Mouse (Mus musculus): Measurements from ENCODE around the gene Pros1. TPM values are rescaled to one million over a fixed set of nuclear protein-coding genes. Genes with fewer than 3 reads are reported as not detected.
A peak's percentile ranks its signal among the peaks of the same experiment; 100 is the strongest.

The Pros1 gene
- polyA plus RNA-seq, 1 experiment from 2014 or later: 13.9 TPM

DNA sequence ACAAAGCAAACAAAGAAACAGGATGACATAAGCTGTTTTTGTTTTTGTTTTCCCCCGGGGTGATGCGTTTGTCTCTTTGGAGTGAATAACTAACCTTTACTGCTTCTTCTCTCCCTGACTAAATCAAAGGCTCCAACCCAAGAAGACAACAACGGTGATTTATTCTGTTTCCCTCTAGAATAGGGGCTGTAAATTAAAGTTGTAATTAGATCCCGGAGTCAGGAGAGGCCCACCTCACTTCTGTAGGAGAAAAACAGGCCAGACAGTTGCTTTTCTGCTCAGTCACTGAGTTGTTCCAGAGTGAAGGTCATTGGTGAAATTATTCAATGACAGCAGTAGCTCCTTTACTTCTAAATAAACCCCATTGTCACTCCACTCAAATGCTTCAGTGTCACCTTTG is 19.1 kb downstream of the Pros1 start:
- Histone ChIP-seq H3K9ac (replicated peaks) (no peak overlapping the region), H3K4me3 (replicated peaks) (no peak overlapping the region), H3K4me2 (no peak overlapping the region), H3K36me3 (no peaks in the 10 kb centered on the region), H3K27ac (replicated peaks) (0 out of 2 replicates have a peak overlapping the region, but pooled peaks have one; percentile 41), H3K4me1 (peaks cover 5% of the 10 kb centered on the region; the same call in 1 of the 2 replicates), H3K27me3 (replicated peaks) (no peaks in the 10 kb centered on the region), H3K9me3 (replicated peaks) (no peaks in the 10 kb centered on the region)
- peak; percentile 53; the same call in 1 of the 2 replicates for ATAC-seq (ENCODE audit: low FRiP score)
- 4% methylated on average over 4 of the region's 4 CpGs for WGBS

DNA sequence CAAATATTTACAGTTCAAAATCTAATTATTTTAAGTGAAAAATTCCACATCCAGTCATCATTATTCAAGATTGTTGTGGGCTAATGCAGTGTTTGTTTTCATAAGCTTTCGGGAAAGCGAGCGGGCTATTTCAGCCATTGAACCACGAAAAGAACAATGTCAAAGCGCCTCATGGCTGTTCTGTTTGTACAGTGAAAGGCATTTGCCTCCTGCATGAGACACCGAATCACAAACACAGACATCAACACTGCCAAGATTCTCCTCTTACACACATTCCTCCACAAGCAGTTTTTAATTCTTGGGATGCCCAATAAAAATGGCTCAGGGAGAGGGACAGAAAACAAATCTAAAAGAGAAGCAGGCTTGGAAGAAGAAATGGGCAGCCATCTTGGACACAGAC is 20.0 kb downstream of the Pros1 start:
- Histone ChIP-seq H3K27me3 (replicated peaks) (no peaks in the 10 kb centered on the region), H3K9me3 (replicated peaks) (no peaks in the 10 kb centered on the region), H3K27ac (replicated peaks) (no peak overlapping the region), H3K4me2 (no peak overlapping the region), H3K4me1 (peaks cover 5% of the 10 kb centered on the region; the same call in 1 of the 2 replicates), H3K9ac (replicated peaks) (no peak overlapping the region), H3K36me3 (no peaks in the 10 kb centered on the region), H3K4me3 (replicated peaks) (no peak overlapping the region)
- WGBS: 71% methylated on average over 6 of the region's 6 CpGs
- ATAC-seq (ENCODE audit: low FRiP score): no peak

DNA sequence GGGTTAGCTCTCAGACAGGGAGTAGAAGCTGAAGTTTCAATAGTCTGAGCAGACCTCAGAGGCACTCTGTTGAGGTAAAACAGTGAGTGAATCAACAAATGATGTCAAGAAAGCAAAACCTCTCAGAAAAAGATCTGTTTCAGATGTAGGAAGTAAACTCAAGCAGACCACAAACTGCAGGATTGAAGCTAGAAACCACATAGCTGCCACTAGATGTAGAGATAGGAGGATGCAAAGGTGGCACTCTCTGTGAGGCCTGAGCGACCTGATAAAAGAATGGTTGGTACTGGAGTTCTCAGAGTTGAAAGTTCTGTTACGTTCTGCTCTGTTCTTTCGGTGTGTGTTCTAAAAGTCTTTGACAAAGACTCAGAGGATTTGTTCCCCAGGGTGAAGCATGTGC is 41.7 kb downstream of the Pros1 start:
- no peaks in the 10 kb centered on the region for H3K9me3 ChIP-seq (replicated peaks)
- no peak overlapping the region for H3K4me2 ChIP-seq
- H3K4me3 ChIP-seq (replicated peaks): no peak overlapping the region
- H3K36me3 ChIP-seq: no peaks in the 10 kb centered on the region
- H3K27me3 ChIP-seq (replicated peaks): no peaks in the 10 kb centered on the region
- H3K27ac ChIP-seq (replicated peaks): no peak overlapping the region
- no peak overlapping the region for H3K9ac ChIP-seq (replicated peaks)
- WGBS: 94% methylated on average over 3 of the region's 3 CpGs
- no peak for ATAC-seq (ENCODE audit: low FRiP score)
- H3K4me1 ChIP-seq: no peaks in the 10 kb centered on the region

DNA sequence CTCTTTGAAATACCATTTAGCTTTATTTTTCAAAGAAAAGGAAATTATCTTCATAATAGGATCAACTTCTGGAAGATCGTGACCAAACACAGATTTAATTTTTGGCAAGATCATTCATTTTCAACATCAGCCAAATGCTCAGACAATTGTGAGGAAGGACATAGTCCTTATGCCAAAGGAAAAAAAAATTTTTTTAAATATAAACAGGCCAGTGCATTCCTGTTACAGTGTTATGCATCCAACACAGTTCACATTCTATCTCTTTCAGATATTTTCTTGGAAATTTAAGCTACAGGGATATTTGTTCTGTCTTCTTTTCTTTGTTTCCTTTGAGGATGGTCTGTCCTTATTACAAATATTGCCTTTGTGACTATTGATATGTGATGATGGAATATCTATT is 57.3 kb downstream of the Pros1 start:
- H3K27ac ChIP-seq (replicated peaks): no peak overlapping the region
- H3K36me3 ChIP-seq: no peaks in the 10 kb centered on the region
- ATAC-seq (ENCODE audit: low FRiP score): no peak
- H3K4me2 ChIP-seq: no peak overlapping the region
- H3K9ac ChIP-seq (replicated peaks): no peak overlapping the region
- no peak overlapping the region for H3K4me3 ChIP-seq (replicated peaks)
- H3K9me3 ChIP-seq (replicated peaks): no peaks in the 10 kb centered on the region
- H3K27me3 ChIP-seq (replicated peaks): no peaks in the 10 kb centered on the region
- 92% methylated on average over 1 of the region's 1 CpGs for WGBS
- no peaks in the 10 kb centered on the region for H3K4me1 ChIP-seq

DNA sequence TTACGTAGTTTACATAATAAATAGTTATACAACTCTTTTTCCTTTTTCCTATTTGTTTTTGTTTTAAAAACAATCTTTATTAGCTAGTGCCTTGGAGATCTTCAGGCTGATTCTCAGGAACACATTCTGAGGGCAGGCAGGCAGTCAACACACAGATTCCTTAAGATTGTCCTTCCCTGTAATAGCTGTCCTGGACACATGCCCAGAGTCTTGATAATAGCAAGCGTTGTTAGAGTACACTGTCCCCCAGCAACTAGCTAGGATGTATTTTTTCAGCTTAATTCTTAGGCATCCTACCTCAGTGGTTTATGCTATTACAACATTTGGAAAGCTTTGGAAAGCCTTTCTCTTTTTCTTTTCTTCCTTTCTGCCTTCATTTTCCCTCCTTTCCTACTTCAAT is 58.1 kb downstream of the Pros1 start:
- no peaks in the 10 kb centered on the region for H3K27me3 ChIP-seq (replicated peaks)
- no peak for ATAC-seq (ENCODE audit: low FRiP score)
- 78% methylated on average over 2 of the region's 2 CpGs for WGBS

DNA sequence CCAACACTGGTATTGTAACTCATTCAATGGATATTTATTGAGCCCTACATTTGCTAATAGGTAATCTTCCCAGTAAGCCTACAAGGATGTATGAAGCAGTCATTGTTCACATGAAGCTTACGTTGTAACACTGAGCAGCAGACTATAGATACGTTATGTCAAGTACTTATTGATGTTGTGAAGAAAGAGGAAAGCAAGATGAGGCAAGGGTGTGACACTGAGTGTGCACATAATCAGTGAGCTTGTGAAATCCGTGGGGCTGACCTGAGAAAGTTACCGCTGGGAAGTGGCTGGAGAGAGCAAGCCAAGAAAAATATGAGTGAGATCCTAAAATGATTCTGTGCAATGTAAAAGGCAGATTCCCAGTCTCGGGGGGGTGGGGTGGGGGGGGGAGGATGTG is 61.4 kb downstream of the Pros1 start:
- no peaks in the 10 kb centered on the region for H3K27me3 ChIP-seq (replicated peaks)
- no peak overlapping the region for H3K4me3 ChIP-seq (replicated peaks)
- H3K4me2 ChIP-seq: no peak overlapping the region
- WGBS: 84% methylated on average over 5 of the region's 5 CpGs
- no peaks in the 10 kb centered on the region for H3K9me3 ChIP-seq (replicated peaks)
- ATAC-seq (ENCODE audit: low FRiP score): no peak
- H3K27ac ChIP-seq (replicated peaks): no peak overlapping the region
- H3K9ac ChIP-seq (replicated peaks): no peak overlapping the region
- no peaks in the 10 kb centered on the region for H3K36me3 ChIP-seq
- H3K4me1 ChIP-seq: no peaks in the 10 kb centered on the region

More for the DNA sequence above, 58.1 kb downstream of the Pros1 start:
- Histone ChIP-seq H3K27ac (replicated peaks) (no peak overlapping the region), H3K9me3 (replicated peaks) (no peaks in the 10 kb centered on the region), H3K9ac (replicated peaks) (no peak overlapping the region), H3K4me3 (replicated peaks) (no peak overlapping the region), H3K4me1 (no peaks in the 10 kb centered on the region), H3K4me2 (no peak overlapping the region), H3K36me3 (no peaks in the 10 kb centered on the region)

DNA sequence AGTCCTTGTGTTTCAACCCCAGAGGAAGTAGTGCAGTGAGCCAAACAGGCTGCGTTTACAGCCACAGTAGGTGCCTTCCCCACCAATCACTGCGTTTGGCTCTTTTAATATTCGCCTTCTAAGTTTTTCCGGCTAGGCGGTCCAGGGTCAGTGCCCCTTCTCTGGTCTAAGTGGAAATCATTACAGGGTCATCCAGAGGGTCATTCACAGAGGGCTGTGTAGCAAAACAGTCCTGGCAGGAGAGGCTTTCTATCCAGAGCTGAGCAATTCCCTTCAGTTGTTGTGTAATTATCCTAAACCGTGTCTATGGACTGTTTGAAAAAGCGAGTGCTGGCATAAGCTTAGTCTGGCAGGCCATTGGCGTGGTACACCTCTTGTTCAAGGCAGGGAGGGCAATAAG is 68.1 kb downstream of the Pros1 start:
- Histone ChIP-seq H3K4me1 (no peaks in the 10 kb centered on the region), H3K36me3 (no peaks in the 10 kb centered on the region), H3K9ac (replicated peaks) (no peak overlapping the region), H3K4me2 (no peak overlapping the region), H3K4me3 (replicated peaks) (no peak overlapping the region), H3K9me3 (replicated peaks) (no peaks in the 10 kb centered on the region), H3K27me3 (replicated peaks) (no peaks in the 10 kb centered on the region), H3K27ac (replicated peaks) (no peak overlapping the region)
- 19% methylated on average over 8 of the region's 8 CpGs for WGBS
- ATAC-seq (ENCODE audit: low FRiP score): no peak

DNA sequence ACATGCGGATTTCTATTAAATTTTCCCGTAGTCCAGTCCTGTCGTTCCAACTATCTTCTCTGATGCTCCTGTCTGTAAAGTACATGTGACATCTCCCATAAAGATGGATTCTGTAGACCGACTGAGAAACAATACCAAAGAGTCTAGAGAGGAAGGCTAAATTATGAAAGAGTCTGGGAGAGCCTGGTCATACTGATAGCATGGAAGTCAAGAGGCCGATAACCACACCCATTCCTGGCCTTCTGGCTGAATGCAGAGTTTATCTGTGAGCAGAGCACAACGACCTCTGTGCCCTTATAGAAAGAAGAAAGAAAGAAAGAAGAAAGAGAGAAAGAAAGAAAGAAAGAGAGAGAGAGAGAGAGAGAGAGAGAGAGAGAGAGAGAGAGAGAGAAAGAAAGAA is 77.2 kb downstream of the Pros1 start:
- no peak overlapping the region for H3K27ac ChIP-seq (replicated peaks)
- H3K4me2 ChIP-seq: no peak overlapping the region
- no peaks in the 10 kb centered on the region for H3K27me3 ChIP-seq (replicated peaks)
- H3K36me3 ChIP-seq: no peaks in the 10 kb centered on the region
- no peak for ATAC-seq (ENCODE audit: low FRiP score)
- H3K4me3 ChIP-seq (replicated peaks): no peak overlapping the region
- no peaks in the 10 kb centered on the region for H3K4me1 ChIP-seq
- no peaks in the 10 kb centered on the region for H3K9me3 ChIP-seq (replicated peaks)
- no peak overlapping the region for H3K9ac ChIP-seq (replicated peaks)
- 92% methylated on average over 6 of the region's 6 CpGs for WGBS

DNA sequence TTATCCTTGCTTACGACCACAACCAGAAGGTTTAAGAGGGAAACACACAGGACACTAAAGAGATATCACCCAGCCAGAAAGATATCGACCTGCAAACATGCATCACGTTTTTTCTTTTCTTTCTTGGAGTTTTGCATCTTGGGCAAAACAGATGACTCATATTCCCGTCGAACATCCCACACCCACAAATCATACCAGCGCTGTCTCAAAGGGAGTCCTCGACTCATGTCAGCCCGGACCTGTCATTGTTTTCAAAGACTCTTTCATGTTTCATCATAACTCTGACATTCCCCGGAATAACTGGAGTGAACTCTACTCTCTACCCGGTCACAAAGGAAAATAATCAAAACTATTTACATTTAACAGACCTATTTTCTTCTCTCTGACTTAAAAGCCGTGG is 82.2 kb downstream of the Pros1 start:
- WGBS: 84% methylated on average over 11 of the region's 11 CpGs
- no peaks in the 10 kb centered on the region for H3K4me1 ChIP-seq
- H3K36me3 ChIP-seq: no peaks in the 10 kb centered on the region
- no peak overlapping the region for H3K4me3 ChIP-seq (replicated peaks)
- no peak overlapping the region for H3K4me2 ChIP-seq
- no peak overlapping the region for H3K27ac ChIP-seq (replicated peaks)
- H3K9me3 ChIP-seq (replicated peaks): no peaks in the 10 kb centered on the region
- ATAC-seq (ENCODE audit: low FRiP score): no peak
- H3K9ac ChIP-seq (replicated peaks): no peak overlapping the region
- no peaks in the 10 kb centered on the region for H3K27me3 ChIP-seq (replicated peaks)

DNA sequence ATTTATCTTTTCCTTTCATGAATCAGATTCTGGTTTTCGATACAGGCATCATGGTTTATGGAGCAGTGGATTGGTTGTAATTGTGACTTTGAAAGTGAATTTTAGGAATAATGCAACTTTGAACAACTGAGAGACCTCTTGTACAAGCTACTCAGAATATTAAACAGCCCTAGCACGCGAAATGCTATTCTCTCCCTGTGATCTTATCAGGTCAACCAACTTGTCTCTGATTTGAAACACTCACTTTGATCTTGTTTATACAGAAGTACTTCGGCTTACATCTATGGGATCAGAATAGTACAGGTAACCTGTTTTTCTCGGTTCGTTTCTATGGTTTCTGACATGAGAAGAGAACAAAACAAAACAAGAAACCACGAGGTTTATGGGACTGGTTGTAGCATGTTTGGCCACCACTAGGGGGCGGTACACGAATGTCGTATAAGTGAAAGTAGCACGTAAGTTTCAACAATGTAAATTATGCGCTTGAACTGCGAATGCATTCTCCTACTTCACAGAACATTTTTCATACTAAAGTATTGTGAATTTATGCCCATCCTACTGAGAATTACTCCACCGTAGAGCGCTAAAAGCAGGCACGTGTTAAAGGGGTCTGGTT is 86.4 kb downstream of the Pros1 start:
- no peaks in the 10 kb centered on the region for H3K36me3 ChIP-seq
- 16% methylated on average over 16 of the region's 16 CpGs for WGBS
- H3K4me3 ChIP-seq (replicated peaks): no peak overlapping the region

DNA sequence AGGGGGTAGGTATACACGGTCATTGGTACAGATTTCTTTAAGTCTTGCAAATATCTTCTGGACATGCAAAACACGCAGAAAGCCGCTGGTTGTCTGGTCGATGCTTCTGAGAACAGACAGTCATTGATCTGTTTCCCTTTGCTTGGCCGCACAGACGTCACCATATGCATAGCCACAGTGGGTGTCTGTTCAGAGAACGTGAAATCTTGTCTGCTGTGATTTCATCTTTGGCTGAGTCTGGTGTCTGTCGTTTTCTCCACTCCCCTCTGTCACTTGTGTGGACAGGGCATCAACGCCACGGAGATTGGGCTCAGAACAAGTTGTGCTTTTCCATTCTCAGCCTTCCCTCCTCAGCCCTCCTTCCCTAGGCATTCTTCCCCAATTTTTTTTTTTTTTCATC is 87.7 kb downstream of the Pros1 start:
- Histone ChIP-seq H3K9me3 (replicated peaks) (no peaks in the 10 kb centered on the region), H3K4me1 (peaks cover 11% of the 10 kb centered on the region), H3K4me2 (no peak overlapping the region), H3K27ac (replicated peaks) (no peak overlapping the region), H3K4me3 (replicated peaks) (no peak overlapping the region), H3K36me3 (no peaks in the 10 kb centered on the region), H3K9ac (replicated peaks) (no peak overlapping the region), H3K27me3 (replicated peaks) (no peaks in the 10 kb centered on the region)
- ATAC-seq (ENCODE audit: low FRiP score): no peak
- WGBS: 38% methylated on average over 10 of the region's 10 CpGs

More for the DNA sequence above, 86.4 kb downstream of the Pros1 start:
- H3K27ac ChIP-seq (replicated peaks): no peak overlapping the region
- peak overlapping the region; percentile 42 for H3K4me2 ChIP-seq
- H3K9ac ChIP-seq (replicated peaks): no peak overlapping the region
- no peaks in the 10 kb centered on the region for H3K27me3 ChIP-seq (replicated peaks)
- peaks cover 11% of the 10 kb centered on the region for H3K4me1 ChIP-seq
- ATAC-seq (ENCODE audit: low FRiP score): peak; percentile 81
- H3K9me3 ChIP-seq (replicated peaks): no peaks in the 10 kb centered on the region

DNA sequence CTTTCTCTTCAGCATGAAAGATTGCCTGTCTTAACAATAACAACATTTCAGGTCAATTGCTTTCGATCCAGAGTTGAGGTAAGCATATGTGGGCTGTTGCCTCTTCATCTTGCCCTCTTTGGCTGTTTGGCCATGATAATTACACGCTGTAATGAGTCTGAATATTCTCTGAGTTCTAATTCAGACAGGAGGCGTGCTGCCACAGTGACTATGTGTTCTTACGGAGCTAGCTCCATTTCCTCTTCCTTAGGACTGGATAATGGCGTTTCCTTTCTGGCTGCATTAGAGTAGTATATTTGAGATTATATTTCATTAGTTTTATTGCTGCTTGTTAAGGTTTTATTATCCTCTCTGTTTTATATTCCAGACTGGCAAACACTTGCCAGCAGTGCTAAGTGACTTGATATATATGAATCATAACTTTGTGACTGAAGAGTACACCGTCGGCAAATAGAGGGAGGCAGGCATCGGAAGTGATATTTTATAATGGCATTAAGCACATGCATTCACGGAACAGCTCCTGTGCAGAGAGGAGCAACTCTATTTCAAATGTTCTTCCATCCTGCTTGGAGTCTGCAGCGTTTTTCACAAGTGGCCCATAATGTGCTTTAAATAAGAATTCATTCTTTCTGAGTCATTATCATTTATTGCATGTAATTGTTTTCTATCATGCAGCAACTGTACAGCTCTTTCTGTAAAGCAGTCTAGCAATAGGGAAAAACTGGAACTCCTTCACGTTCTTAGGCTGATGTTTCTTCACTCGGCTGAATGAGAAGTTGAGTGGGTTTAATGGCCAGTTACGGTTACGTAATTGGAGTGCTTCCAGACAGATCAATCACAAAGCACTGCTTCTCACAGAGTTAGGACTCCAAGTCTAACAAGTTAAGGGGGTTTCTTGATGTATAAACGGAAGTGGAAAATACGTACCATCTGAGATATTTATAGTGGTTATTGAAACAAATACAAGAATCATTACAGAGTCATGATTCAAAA is 88.6 kb downstream of the Pros1 start:
- 34% methylated on average over 16 of the region's 16 CpGs for WGBS
- peak; percentile 40; the same call in 1 of the 2 replicates for ATAC-seq (ENCODE audit: low FRiP score)
- H3K4me2 ChIP-seq: peak overlapping the region; percentile 29

More for the DNA sequence above, 88.6 kb downstream of the Pros1 start:
- Histone ChIP-seq H3K27ac (replicated peaks) (no peak overlapping the region), H3K4me3 (replicated peaks) (no peak overlapping the region), H3K4me1 (peaks cover 11% of the 10 kb centered on the region), H3K9ac (replicated peaks) (no peak overlapping the region), H3K27me3 (replicated peaks) (no peaks in the 10 kb centered on the region), H3K36me3 (no peaks in the 10 kb centered on the region), H3K9me3 (replicated peaks) (no peaks in the 10 kb centered on the region)

Measured in neural tube, embryonic 15.5 days (tissue).